Mouse (Mus musculus) ovary, postnatal 10 days (tissue): ENCODE data around the gene Adam12.

Source experiments
- DNase-seq: peaks from one replicate; pipeline ENCODE4 v3.0.0; 2022; ENCODE audit warnings: low spot score

Adam12 gene

DNA sequence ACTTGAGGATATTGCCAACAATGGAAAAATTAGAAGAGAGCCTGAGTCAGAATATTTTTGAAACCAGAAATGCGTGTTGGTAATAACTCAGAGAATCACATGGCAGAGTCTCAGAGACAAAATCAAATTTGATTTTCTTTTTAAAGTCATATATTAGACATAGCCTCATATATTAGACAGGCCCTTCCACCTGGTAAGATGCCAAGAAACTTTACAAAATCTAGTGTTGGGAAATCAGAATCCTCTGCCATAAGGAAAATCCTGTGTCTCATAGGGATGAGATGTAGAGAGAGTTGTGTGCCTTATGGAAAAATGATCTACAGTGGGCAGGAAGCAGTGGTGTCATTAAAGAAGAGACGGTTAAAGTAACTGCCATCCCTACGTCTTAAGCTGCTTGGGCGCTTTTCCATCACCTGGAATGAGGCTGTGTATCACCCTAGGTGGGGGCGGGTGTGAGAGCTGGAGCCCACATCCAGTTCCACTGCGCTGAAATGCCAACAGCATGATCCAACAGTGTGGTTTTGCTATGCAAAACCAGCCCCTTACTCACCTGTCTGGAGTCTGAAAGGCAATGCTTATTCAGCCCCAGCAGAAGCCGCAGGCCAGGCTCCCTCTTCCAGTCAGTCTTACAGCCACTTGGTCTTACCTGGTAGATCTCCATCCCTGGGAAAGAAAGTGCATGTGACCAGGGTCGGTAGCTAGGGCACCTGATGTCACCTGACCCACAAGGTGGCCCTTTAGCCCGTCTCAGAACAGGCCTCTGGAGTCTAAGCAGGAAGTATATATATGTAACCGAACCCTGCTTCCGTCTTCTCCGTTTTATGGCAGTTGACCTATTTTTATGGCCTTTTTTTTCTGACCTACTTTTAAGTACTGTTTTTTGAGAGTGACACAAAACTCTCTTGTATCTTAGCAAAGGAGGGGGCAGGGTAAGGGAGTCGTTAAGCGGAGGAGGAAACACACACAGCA is at the start of gene Adam12:
TSS of gene Adam12 (minus strand) at position 769 of the 969 bp plus-strand sequence.
- DNase-seq, result no peak

DNA sequence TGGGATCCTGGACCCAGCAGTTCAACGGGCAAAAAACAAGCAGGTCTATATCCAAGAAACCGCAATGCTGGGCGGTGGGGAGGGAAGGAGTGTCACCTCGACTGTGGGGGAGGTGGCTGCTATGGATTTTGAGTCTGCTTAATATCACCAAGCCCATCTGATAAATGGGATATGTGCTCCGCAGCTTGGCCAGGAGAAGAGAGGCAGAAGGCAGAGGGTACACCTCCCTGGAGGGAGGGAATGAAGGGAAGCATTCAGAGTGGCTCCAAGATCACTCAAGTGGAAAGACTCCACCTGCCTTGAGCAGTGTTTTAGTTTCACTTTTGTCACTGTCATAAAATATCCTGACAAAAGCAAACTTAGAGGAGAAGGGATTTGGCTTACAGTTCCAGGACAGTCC is 41.0 kb upstream of the Adam12 start:
- no peak for DNase-seq

DNA sequence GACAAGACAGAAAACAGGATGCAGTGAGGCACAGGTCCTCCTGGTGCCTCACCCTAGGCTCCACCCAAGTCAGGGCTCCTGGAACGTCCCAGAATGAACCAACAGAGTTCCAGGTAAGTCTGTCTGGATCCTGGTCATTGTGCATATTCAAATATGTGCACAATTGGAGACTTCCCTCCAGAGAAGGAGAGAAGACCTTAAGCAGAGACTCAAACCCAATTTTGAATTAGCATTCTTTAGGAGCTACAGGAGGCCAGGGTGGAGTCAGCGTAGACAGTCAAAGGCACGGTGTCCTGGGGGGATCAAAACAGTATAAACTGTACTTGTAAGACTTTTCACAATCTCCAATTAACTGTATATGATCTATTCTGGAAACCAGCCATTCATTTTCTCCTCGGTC is 40.5 kb upstream of the Adam12 start:
- DNase-seq, result no peak

DNA sequence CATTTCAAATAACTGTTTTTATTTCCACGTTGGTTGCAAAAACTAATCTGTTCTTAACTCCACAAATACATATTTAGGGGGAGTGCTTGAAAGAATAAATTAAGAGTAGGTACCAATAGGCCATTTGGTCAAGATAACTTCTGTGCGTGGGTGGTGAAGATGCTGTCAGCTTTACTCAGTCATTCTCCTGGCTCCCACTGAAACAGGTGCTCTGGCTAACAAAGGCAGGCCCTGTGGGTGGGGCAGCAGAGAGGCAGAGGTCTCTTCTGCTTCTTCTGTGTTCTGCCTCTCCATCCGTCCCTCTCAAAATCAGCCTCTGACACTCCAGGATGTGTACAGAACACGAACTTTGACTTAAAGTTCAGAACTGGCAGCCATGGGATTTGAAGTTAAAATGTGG is 33.8 kb upstream of the Adam12 start:
- no peak for DNase-seq

DNA sequence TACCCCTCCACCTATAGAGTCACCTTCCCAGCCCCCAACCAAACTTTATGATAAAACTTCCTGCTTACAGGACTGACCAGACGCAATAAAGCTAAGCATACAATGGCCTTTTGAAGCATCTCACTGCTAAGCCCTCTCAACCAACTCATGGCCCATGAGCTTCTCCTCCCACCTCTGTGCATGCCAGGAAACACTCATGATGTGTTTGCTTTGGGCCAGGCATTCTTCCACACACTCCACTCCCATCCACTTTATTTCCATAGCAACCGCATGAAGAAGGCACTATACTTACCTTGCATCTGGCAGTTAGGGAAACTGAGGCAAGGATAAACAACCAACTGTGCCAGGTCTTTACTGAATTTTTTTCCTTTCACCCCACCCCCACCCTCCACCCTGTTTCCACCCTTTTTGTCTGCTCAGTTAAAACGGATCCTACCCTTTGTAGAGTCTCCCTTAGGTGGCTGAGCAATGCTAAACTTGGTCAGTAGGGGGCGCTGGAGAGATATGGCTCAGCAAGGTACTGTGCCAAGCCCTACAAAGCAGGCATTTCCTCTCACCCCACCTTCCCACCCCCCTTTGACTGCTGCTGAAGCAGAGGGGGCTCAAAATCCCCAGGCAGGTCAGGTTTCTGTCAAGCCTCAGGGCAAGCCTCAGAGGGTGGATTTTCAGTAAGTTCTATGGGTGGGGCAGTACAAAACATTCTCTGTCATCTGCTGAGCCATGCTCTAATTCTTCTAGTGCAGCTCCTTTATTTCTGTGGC is 31.4 kb upstream of the Adam12 start:
- DNase-seq, result peak; percentile 35

DNA sequence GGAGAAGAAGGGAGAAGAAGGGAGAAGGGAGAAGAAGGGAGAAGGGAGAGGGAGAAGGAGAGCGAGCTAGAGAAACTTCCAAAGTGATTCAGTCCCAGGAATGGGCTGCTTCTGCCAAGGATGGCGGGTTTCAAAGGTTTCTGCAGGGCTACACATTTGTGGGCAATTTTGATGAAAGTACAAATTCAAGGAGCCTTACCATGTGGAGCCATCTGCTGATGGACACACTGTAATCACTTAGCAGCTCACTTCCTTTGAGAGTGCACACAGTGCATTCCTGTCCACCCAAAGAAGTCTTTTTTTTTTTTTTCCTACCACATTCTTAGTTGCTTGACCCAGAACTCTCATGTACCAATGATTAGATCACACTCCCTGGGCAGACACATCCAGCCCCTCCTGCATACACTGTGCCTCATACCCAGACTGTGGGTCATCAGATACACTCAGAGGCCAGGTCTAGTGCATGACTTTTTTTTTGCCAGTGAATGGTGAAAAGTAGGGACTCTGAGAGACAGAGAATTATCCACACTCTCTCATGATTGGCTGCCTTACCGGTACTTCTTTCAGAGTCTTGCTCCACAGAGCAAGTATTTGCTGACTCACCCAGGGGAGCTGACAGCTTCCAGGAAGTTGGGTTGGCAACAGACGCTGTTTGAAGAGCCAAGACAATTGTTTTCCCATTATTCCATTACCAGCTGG is 29.2 kb upstream of the Adam12 start:
- no peak for DNase-seq

DNA sequence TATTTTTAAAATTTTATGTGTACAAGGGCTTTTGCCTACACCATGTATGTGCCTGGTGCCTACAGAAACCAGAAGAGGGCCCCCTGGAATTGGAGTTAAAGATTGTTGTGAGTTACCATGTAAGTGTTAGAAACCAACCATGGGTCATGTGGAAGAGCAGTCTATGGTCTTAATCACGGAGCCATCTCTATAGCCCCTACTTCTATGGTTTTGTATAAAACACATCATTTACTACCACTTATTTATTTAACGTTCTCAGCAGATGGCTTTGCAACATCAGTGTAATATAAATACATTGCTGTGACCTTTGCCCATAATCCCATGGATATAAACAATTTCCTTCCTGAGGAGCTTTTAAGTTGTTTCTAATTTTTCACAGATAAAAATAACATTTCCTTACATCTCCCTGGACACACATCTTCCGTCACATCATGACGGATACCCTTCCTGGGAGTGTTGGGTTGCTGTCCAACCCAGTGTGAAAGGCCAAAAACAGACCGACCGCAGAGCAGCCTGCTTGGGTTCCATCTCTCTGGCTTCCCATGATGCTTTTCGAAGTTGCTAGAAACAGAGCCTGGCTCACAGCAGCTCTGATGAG is 18.4 kb upstream of the Adam12 start:
- no peak for DNase-seq

DNA sequence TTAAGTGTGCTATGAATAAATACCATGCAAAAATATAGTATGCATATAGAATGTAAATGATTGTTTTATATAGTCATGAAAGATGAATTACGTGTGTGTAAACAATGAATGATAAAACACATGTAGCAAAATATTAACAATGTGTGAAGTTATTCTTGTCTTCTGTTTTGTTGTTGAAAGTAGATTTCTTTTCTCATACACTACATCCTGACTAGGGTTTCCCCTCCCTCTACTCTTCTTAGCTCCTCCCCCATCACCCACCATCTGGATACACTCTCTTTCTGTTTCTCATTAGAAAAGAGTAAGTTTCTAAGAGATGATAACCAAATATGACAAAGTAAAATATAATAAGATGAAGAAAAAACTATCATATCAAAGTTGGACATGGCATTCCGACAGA is 16.1 kb upstream of the Adam12 start:
- no peak for DNase-seq

DNA sequence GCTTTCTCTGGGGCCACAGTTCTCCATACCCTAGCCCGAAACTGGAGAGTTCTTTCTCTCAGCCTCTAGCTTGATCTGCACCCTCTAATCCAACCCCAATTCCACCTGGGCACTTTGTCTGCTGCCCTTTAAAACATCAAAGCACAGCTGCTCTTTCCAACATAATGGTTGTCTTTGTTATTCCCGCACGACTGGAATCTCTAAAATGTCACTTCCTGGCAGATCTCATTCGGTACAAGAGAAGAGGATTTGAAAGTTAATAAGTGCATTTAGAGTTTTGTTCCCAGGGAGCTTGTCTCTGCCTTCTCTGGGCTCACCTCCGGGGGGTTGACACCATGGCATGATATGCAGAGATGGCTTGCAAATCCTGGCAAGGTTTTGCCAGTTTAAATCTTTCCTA is 14.7 kb upstream of the Adam12 start:
- DNase-seq, result no peak

DNA sequence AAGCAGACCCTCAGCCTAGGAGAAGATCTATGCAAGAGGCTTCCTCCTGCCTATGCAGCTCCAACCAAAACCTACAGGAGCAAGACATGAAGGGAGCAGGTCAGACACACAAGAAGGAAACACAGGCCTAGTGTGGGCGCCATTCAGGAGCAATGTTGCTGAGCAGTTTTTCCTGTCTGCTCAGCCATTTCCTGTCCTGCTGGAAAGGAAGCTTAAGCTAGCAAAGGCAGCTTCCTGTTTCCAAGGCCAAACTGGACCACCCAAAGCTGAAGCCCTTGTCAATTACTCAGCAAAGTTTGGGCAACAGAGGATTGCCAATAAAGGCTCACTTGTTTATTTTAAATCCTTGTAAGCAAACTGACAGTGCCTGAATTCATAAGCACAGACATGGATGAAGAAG is 10.8 kb upstream of the Adam12 start:
- no peak for DNase-seq

DNA sequence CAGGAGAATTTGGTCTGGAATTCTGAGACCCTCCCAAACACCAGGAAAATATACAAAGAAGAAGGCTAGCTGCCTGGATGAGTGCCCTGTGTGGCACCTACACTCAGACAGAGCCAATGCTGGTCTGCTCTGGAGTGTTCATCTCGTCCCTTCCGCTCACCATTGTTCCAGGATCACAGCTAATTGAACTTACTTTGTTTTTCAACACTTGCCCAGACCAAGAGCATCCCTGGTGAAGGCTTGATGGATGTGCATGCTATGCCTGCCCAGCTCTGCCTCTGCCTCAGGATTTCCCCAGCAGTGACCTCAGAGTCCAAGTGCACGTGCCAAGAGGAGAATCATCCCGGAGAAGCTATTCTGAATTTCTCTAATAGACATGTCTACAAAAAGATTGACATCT is 9.3 kb upstream of the Adam12 start:
- DNase-seq, result no peak

DNA sequence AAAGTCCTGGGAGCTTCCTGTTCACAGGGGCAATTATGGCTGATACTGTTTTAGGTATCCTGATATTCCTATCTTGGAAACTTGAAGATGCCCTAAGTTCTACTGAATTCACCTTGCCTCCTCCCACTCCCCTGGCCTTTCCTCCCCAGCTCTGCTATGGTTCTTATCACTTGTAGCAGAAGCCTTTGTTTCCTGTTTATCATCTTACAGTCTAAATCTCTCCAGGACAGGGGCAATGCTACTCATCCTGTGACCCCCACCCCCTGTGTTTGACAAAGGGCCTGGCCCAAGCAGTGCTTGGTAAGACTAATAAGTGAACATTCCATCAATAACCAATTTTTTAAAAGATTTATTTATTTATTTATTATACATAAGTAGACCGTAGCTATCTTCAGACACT is 8.6 kb upstream of the Adam12 start:
- no peak for DNase-seq

DNA sequence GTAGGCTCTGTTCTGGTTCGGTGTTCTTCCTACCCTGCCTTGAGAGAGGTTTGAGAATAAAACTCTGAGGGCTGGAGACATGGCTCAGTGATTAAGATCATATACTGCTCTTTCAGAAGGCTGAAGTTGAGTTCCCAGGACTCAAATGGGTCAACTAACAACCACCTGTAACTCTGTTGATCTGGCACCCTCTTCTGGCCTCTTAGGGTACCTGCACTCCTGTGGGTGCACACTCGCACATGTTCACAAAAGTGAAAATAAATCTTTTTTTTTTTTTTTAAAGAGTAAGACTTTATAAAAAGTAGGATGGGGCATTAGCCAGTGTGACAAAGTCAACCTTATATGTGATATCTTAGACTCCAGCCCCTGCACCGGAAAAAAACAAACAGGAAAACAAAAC is 6.9 kb upstream of the Adam12 start:
- no peak for DNase-seq

DNA sequence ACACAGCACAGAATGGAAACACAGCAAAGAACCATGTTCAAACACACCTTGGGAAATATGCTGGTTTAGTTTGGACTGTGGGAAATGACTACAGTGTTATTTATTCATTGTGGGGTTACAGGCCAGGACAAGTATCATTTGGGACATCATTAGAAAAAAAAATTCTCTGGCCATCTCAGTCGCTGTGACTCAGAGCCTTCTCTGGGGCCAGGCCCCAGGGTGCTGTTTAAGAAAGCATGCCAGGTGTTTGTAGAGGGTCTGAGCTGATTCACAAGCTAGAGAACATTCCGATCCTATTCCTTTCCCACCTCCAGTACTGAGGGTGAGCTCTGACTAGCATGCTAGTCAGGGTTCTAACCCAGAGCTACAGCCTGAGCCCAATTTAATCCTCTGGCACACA is 5.4 kb upstream of the Adam12 start:
- DNase-seq, result no peak

DNA sequence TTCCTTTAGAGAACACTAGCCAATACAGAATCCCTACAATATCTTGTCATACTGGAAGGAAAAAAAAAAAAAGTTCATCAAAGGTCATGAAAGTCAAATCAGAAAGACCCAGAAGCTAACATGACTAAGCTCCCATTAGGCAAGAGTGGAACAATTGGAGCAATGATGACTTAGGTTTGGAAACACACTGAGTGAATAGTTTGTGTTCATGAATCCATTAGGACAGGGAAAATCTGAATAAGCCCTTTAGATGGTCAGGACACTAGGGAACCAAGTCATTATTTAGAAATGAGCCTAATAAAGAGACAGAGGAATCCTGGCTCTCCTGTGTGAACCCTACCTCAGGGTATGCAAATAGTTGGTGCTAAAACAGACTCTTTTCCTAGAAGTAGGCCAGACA is 4.8 kb upstream of the Adam12 start:
- no peak for DNase-seq

DNA sequence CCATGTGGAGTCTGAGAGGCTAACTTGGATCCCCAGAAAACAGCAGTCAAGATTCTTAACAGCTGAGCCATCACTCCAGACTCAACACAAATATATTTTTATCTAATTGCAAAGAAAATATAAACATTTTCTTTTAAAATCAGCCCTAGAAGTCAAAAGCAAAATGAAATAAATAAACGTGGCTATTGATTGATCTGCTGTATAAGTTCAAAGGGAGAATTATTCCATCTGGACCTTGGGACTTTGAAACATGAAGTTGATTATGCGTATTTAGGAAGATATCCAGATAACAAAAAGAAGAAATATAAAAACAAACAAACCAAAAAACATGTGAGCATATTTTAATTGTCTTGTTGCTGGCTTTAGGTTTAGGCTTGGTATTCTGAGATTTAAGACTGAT is 3.6 kb upstream of the Adam12 start:
- DNase-seq, result no peak

DNA sequence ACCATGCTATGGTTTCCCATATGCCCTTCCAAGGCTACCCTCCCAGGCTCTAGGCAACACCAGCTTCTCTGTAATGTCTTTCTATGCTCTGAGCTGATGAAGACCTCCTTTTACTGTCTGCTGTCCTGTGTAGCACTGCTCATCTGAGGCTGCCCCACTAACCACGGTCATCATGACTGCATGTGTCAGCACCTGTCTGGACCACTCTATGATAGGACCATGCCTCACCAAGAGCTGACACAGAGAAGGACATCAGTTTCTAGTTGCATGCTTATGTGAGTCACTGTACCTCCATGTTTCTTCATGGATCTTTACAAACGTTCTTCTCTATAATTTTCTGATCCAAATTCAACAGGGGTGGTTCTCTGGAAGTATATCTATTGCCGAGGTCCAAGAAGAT is 1.2 kb downstream of the Adam12 start:
- DNase-seq, result no peak

DNA sequence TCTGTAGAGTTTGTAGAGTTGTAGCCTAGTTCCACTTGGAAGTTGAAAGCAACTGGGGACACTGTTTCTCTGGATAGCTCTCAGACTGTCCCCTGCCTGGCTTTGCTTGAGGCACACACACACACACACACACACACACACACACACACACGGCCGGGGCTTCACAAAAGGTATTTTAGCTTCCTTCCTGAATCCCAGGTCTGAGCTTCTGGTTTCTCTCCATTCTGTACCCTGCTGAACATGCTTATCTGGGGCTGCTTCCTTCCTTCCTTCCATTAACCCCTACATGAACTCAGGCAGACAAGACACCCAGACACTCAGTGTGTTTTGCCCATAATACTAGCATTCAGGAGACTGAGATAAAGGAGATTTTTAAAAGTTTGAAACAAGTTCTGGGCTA is 2.0 kb downstream of the Adam12 start:
- DNase-seq, result no peak

DNA sequence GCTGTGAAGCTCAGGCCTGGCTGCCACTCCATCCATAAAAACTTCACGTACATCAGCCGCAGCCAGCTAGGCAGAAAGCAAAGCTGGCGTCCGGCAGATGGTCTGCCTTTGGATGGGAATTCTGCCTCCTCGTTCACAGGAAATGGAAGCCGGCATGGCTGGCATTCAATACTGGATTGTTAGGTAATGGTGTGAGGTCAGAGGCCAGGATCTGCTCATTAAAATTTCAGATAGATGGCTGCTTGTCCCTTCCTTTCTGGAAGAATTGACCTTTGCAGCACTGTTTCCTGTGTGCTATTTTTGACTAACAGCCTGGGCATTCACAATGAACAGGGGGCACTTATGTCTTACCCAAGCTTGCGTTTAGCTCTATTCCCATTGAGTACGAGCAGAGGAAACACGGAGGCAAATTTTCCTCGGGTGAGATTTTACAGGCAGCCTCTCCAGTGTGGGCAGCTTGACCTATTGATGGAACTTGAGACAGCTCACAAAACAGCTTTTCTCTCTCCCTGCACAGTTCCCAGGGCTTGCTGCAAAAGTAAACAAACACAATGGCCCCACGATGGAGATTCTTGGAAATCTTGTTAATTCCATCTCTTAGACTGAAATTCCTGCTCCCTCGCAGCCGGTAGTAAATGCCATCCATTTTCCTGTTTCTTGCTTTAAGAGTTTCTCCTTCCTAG is 4.0 kb downstream of the Adam12 start:
- no peak for DNase-seq

DNA sequence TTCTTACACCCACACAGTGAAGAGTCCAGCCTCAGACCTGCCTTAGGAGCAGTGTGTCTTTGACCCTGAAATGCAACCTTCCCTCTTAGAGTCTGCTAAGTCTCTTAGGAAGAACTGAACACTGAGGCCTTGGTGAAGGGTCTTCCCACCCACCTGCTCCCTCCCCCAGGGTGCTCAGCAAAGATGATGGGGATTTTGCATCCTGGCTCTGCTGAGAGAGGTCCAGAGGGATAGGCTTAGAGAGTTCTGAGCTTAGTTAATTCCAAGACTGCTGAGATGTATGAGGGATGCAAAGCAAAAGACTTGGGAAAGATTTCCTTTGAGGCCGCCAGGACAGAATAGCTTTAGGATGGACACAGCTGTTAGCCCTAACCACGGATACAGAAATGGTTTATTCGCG is 4.8 kb downstream of the Adam12 start:
- DNase-seq, result no peak

DNA sequence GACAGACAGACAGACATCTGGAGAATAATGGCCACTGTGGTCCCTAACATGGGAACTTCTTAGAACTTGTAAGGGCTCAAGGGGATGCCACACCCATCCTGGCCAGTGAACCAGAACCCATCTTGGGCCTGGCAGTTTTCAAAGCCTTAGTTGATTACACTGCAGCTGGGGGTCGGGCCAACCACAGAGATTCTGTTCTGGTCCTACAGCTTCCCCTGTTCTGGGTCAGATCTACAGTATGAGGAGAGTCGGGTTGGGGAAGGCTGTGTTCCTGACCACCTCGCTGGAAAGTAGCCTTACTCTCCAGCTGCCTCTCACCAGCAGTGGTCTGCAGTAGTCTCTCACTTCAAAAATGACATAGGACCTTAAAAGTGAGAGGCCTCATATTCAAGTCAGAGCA is 5.7 kb downstream of the Adam12 start:
- no peak for DNase-seq
